Mouse (Mus musculus) neural tube, embryonic 13.5 days (tissue): ENCODE data around the gene Vamp3. TPM values are rescaled to one million over a fixed set of nuclear protein-coding genes. Genes with fewer than 3 reads are reported as not detected.
"Not testable (repeated sequence)": the region's sequence is repeated elsewhere in the genome, so short reads cannot be mapped to it uniquely, and the experiment has no call there.

Experiments
- ATAC-seq: fragments of 200-750 bp; cut with Nextera tagmentation; 2 replicates; pipeline ENCODE4 v1.8.0; 2017; ENCODE audit warnings: low read depth, mild to moderate bottlenecking, moderate TSS enrichment, moderate library complexity
- H3K27ac ChIP-seq: fragments of 300-500 bp; sonication (generic); replicated peaks from 2 replicates; pipeline ENCODE4 v1.5.1; 2015; ENCODE audit warnings: moderate library complexity, mild to moderate bottlenecking, inconsistent platforms
- H3K27me3 ChIP-seq: fragments of 300-500 bp; sonication (generic); 2 replicates; pipeline ENCODE4 v1.6.1; 2015; ENCODE audit warnings: mild to moderate bottlenecking, inconsistent platforms
- H3K36me3 ChIP-seq: fragments of 300-500 bp; sonication (generic); 2 replicates; pipeline ENCODE4 v1.6.1; 2015; ENCODE audit warnings: mild to moderate bottlenecking, inconsistent platforms
- H3K4me1 ChIP-seq: fragments of 300-500 bp; sonication (generic); replicated peaks from 2 replicates; pipeline ENCODE4 v1.6.1; 2015; ENCODE audit warnings: inconsistent platforms
- H3K4me2 ChIP-seq: fragments of 300-500 bp; sonication (generic); 2 replicates; pipeline ENCODE4 v1.6.1; 2015; ENCODE audit warnings: inconsistent platforms, mild to moderate bottlenecking, moderate library complexity
- H3K4me3 ChIP-seq: fragments of 300-500 bp; sonication (generic); 2 replicates; pipeline ENCODE4 v1.5.1; 2015; ENCODE audit warnings: mild to moderate bottlenecking, inconsistent platforms
- H3K9ac ChIP-seq: fragments of 300-500 bp; sonication (generic); 2 replicates; pipeline ENCODE4 v1.6.1; 2015; ENCODE audit warnings: moderate library complexity, mild to moderate bottlenecking, inconsistent platforms
- H3K9me3 ChIP-seq: fragments of 300-500 bp; sonication (generic); 2 replicates; pipeline ENCODE4 v1.6.1; 2016; ENCODE audit warnings: inconsistent platforms
- WGBS: fragments of 180-500 bp; shearing (Covaris S2); methylation state at CpG from one replicate; pipeline ENCODE4 v1.1.7; 2015; 5-methylcytosine and 5-hydroxymethylcytosine counted together
- polyA plus RNA-seq: library from polyadenylated mRNA; unstranded; fragments of >200 nt; fragmentation: Nextera tagmentation; extraction: Ambion mirVana; gene quantifications from 2 replicates; pipeline ENCODE4 v1.2.1, GENCODE M21; 2015

Gene Vamp3
- polyA plus RNA-seq, 1 experiment from 2014 or later, result 55.6 TPM

DNA sequence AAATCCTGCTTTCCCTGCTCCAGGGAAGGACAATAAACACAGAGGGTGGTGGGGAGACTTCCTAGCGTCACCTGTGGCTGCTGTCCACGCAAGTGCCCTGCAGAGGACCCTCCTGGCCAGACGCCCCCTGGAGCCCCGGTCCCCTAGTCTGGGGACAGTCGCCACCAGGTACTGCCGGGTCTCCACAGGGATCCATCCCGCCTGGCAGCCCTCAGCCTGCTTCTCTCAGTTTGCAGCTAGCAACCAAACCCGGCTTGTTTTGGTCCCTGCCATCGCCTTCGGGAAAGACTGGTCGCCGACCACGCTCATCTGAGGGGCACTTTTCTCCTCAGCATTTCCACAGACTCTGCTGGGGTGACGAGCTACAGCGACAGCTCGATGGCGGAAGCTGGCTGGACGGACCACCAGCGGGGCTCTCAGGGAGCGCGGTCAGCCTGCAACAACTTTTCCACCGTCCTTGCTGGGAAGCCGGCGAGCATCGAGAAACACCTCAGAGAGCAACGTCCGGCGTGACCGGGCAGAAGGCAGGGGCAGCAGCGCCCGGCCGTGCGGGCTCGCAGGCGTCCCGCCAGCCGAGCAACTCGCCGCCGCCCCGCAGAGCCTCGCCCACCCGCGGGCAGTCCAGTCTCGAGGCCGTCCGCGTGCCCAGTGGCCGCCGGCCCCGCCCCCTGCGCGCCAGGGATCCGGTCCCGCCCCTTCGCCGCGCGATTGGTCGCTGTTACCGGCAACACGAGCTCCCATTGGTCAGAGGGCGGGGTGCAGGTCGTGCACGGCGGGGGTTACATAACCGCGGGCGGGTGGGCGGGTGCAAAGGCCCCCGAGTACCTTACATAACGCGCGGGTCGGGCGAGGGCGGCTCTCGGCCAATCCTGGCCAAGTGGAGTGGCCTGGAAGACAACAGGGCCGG, 13.5 kb downstream of the Vamp3 start, which contains the start of gene Per3:
TSS of gene Per3 (minus strand) at position 629 of the 907 bp plus-strand sequence.
- Histone ChIP-seq H3K4me1 (peaks cover 16% of the 10 kb centered on the region), H3K4me3 (peak within 1 kb of the TSS; percentile 62), H3K27ac (peak within 1 kb of the TSS; percentile 62; the same call in 1 of the 2 replicates), H3K27me3 (peaks cover 13% of the 10 kb centered on the region), H3K9me3 (no peaks in the 10 kb centered on the region), H3K9ac (peak within 1 kb of the TSS; percentile 70), H3K4me2 (peak within 1 kb of the TSS; percentile 97), H3K36me3 (peaks cover 27% of the 10 kb centered on the region)
- 1% methylated on average over 79 of the region's 79 CpGs for WGBS
- peak; percentile 96 for ATAC-seq

DNA sequence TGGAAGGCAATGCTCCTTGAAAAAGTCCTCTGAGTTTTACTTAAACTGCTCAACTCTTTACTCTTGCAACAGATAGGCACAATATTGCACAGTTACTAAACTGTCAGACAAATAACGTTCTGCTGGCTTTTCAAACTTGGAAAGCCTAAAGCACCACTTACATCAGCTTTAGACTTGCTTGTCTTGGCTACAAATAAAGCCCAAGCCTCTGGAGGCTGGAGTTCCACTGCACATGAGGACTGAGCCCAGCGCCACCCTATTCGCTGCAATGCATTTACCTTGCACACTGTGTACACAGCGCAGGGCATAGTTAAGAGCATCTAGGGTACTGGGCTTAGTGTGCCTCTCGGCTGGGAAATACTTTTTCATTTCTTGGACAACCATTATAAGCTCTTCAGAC, 14.5 kb downstream of the Vamp3 start:
- peak overlapping the region; percentile 62 for H3K4me3 ChIP-seq
- WGBS, result 21% methylated on average over 5 of the region's 5 CpGs

DNA sequence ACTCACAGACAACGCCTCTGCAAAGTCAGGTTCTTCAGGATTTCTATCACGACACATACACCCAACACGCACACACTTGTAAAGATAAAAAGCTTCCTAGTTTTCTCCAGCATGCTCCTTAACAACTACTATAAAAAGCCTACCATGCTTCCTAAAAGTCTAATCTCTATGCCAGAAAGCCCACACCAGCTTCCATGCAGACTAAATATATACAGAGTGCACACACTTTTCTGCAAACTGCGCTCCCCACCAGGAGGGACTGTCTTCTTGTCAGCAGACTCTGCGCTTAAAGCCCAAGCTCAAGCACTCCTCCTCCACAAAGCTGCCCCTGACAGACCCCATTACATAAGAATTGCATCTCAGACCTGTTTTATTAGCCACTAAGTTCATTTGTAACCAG, 16.3 kb downstream of the Vamp3 start:
- ATAC-seq, result no peak
- WGBS, result 81% methylated on average over 5 of the region's 5 CpGs
- Histone ChIP-seq H3K4me3 (no peak overlapping the region), H3K4me1 (peaks cover 16% of the 10 kb centered on the region), H3K27me3 (peaks cover 13% of the 10 kb centered on the region), H3K27ac (no peak overlapping the region), H3K9me3 (no peaks in the 10 kb centered on the region), H3K4me2 (no peak overlapping the region), H3K9ac (no peak overlapping the region), H3K36me3 (peaks cover under 1% of the 10 kb centered on the region)

More for the DNA sequence above, 14.5 kb downstream of the Vamp3 start:
- Histone ChIP-seq H3K36me3 (peaks cover 17% of the 10 kb centered on the region), H3K27ac (no peak overlapping the region), H3K4me1 (peaks cover 16% of the 10 kb centered on the region), H3K9ac (0 out of 2 replicates have a peak overlapping the region, but pooled peaks have one; percentile 17), H3K4me2 (peak overlapping the region; percentile 97), H3K27me3 (peaks cover 13% of the 10 kb centered on the region), H3K9me3 (no peaks in the 10 kb centered on the region)
- no peak for ATAC-seq

DNA sequence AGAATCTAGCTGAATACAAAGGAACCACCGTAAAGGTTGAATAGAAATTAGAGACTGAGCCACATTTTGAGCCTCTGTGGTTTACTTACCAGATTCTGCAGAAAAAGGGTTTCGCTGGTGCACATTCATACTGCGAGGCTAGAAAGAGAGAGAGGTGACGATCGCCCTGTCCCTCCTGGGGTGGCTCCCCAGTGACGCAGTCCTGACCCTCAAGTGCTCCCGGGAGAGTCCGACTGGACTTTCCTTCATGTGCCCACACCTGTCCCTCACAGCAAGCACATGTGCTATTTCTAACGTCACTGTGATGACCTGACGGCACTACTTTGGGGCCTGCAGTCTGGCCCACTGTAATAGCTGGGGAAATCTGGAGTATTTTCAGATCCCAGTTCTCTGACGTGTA, 20.0 kb downstream of the Vamp3 start:
- Histone ChIP-seq H3K27me3 (peaks cover 4% of the 10 kb centered on the region; the same call in 1 of the 2 replicates), H3K9ac (no peak overlapping the region), H3K4me2 (no peak overlapping the region), H3K9me3 (no peaks in the 10 kb centered on the region), H3K4me1 (no peaks in the 10 kb centered on the region), H3K4me3 (no peak overlapping the region), H3K27ac (no peak overlapping the region), H3K36me3 (no peaks in the 10 kb centered on the region)
- no peak for ATAC-seq
- WGBS, result 91% methylated on average over 11 of the region's 11 CpGs

DNA sequence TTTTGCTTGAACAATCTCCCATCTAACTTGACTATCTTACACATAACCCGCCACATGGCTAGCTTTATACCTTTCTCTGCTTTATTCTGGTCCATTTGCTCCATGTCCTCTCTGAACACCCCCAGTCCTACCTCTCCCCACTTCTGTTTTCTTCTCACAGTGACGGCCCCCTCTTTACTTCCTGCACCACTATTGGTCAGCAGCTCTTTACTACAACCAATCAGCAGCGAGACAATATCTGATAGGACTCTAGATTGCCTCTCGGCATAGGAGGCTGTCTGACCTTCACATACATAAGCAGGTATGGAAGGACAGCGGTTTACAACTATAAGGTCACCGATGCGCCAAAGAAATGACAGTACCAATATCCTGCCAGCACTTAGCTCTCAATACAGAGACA, 21.2 kb downstream of the Vamp3 start:
- H3K27me3 ChIP-seq, result no peaks in the 10 kb centered on the region
- H3K9me3 ChIP-seq, result no peaks in the 10 kb centered on the region
- 93% methylated on average over 7 of the region's 7 CpGs for WGBS
- no peaks in the 10 kb centered on the region for H3K4me1 ChIP-seq
- no peak for ATAC-seq
- H3K27ac ChIP-seq, result no peak overlapping the region
- no peaks in the 10 kb centered on the region for H3K36me3 ChIP-seq
- H3K4me2 ChIP-seq, result no peak overlapping the region
- H3K9ac ChIP-seq, result no peak overlapping the region
- H3K4me3 ChIP-seq, result no peak overlapping the region

DNA sequence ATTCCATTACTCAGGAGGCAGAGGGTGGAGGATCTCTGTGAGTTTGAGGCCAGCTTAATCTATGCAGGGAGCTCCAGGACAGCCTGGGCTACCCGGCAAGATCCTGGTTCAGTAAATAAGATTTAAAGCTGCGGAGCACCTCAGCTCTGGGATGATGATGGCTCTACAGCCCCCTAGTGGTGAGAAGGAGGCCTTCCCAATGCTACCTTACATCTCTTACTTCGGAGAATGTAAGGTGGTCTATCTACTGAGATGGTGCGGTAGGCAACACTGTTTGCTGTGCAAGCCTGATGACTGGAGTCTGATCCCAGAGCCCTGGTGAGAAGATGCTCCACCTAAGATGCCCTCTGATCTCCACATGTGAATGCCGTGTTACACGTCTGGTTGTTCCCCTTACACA, 30.8 kb downstream of the Vamp3 start:
- no peaks in the 10 kb centered on the region for H3K9me3 ChIP-seq
- H3K4me1 ChIP-seq, result no peaks in the 10 kb centered on the region
- H3K27ac ChIP-seq, result no peak overlapping the region
- no peaks in the 10 kb centered on the region for H3K27me3 ChIP-seq
- peak; percentile 43; the same call in 1 of the 2 replicates for ATAC-seq
- H3K4me3 ChIP-seq, result no peak overlapping the region
- no peak overlapping the region for H3K4me2 ChIP-seq
- peaks cover 9% of the 10 kb centered on the region; the same call in 1 of the 2 replicates for H3K36me3 ChIP-seq
- 46% methylated on average over 6 of the region's 6 CpGs for WGBS
- no peak overlapping the region for H3K9ac ChIP-seq

DNA sequence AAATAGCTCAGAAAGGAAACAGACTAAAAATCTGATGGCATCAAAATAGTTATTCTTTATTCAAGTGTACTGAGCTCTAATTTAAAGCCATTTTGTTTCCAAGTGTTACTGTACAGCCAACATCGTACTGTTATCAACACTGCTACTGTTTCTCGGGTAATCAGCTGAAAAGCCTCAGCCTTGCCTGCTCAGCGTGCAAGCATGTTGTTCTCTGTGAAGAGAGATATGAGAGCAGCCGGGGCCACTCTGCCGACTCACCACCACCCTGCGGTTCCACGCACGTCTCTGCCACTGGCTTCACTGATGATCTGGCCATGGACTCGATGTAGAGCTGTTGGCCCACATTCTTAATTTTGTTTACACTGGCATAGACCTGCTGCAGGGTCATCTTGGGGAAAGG, 33.6 kb downstream of the Vamp3 start:
- no peaks in the 10 kb centered on the region for H3K4me1 ChIP-seq
- H3K27ac ChIP-seq, result no peak overlapping the region
- peaks cover 9% of the 10 kb centered on the region; the same call in 1 of the 2 replicates for H3K36me3 ChIP-seq
- no peak overlapping the region for H3K9ac ChIP-seq
- no peaks in the 10 kb centered on the region for H3K9me3 ChIP-seq
- no peaks in the 10 kb centered on the region for H3K27me3 ChIP-seq
- WGBS, result 94% methylated on average over 9 of the region's 9 CpGs
- no peak overlapping the region for H3K4me3 ChIP-seq
- no peak for ATAC-seq
- no peak overlapping the region for H3K4me2 ChIP-seq

DNA sequence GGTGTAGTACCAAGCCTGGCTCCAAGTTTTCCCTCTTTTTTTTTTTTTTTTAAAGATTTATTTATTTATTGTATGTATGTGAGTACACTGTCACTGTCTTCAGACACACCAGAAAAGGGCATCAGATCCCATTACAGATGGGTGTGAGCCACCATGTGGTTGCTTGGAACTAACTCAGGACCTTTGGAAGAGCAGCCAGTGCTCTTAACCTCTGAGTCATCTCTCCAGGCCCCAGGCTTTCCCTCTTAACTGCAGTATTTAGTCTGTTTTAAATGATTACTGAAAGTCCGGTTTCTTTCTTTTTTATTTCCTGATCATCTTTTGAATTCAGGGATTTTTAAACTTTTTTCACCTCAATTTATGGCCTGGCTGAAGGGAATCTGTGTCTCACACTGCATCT, 40.4 kb downstream of the Vamp3 start:
- ATAC-seq, H3K4me2 ChIP-seq, H3K9me3 ChIP-seq, H3K4me3 ChIP-seq, H3K9ac ChIP-seq, H3K4me1 ChIP-seq, H3K27ac ChIP-seq, H3K27me3 ChIP-seq: not testable (repeated sequence)
- H3K36me3 ChIP-seq, result peaks cover 38% of the 10 kb centered on the region
- WGBS, result 91% methylated on average over 1 of the region's 1 CpGs

DNA sequence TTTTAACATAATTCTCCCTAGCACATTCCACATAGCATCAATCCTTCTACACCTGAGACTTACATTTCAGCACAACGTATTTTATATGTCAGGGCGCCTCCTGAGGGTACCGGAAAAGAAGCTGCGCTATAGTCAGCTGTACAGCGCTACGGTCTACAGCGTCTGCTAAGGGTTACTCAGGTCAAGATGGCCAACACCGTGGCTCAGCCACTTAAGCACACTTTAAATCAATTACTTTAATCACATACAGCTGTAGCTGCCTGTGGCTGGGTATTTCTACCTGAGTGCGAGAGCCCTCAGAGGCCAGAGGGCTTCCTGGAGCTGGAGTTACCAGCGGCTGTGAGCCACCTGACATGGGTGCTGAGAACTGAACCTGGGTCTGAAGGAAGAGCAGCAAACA, 41.8 kb downstream of the Vamp3 start:
- no peaks in the 10 kb centered on the region for H3K27me3 ChIP-seq
- no peak overlapping the region for H3K4me3 ChIP-seq
- H3K27ac ChIP-seq, result no peak overlapping the region
- WGBS, result 84% methylated on average over 10 of the region's 10 CpGs
- no peak overlapping the region for H3K9ac ChIP-seq
- no peak for ATAC-seq
- H3K9me3 ChIP-seq, result no peaks in the 10 kb centered on the region
- H3K4me2 ChIP-seq, result no peak overlapping the region
- H3K4me1 ChIP-seq, result no peaks in the 10 kb centered on the region
- H3K36me3 ChIP-seq, result peaks cover 41% of the 10 kb centered on the region

DNA sequence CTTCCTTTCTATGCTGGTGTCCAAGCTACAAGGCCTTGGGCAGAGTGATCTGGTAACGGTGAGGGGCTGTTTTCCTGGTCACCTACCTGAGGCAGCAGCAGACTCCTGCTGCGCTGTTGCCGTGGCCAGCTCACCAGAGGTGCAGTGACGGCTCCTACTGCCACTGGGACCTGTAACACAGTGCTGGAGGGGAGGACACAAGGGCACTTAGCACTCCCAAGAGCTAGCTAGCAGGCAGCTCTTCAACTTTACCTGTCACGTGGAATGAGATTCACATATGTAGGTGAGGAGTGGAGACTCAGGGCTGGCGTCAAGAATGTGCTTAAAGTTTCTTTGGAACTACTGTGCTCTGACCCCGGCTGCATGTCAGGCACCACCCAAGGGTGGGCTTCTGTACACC, 47.4 kb downstream of the Vamp3 start:
- WGBS, result 91% methylated on average over 7 of the region's 7 CpGs
- Histone ChIP-seq H3K4me1 (no peaks in the 10 kb centered on the region), H3K4me3 (no peak overlapping the region), H3K9ac (no peak overlapping the region), H3K9me3 (no peaks in the 10 kb centered on the region), H3K4me2 (no peak overlapping the region), H3K27ac (no peak overlapping the region), H3K36me3 (peaks cover 20% of the 10 kb centered on the region), H3K27me3 (no peaks in the 10 kb centered on the region)
- no peak for ATAC-seq

DNA sequence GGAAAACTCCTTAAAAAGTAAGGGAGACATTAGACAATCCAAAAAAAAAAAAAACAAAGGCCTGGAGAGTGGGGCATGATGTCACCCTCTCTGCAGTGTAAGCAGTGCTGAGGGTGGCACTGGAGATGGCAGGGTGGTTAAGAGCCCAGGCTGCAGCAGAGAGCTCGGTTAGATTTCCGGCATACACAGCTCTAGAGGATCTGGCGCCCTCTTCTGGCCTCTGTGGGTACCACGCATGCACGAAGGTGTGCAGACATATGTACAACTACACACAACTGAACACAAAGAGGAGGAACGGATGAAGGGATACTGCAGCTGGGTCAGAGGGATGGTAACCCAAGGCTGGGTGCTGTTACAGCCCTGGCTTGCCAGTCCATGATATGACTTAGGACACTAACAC, 50.8 kb downstream of the Vamp3 start:
- Histone ChIP-seq H3K4me1 (no peaks in the 10 kb centered on the region), H3K27me3 (no peaks in the 10 kb centered on the region), H3K4me2 (no peak overlapping the region), H3K9ac (no peak overlapping the region), H3K9me3 (no peaks in the 10 kb centered on the region), H3K27ac (no peak overlapping the region), H3K4me3 (no peak overlapping the region), H3K36me3 (peaks cover 8% of the 10 kb centered on the region; the same call in 1 of the 2 replicates)
- 55% methylated on average over 6 of the region's 6 CpGs for WGBS
- no peak for ATAC-seq

DNA sequence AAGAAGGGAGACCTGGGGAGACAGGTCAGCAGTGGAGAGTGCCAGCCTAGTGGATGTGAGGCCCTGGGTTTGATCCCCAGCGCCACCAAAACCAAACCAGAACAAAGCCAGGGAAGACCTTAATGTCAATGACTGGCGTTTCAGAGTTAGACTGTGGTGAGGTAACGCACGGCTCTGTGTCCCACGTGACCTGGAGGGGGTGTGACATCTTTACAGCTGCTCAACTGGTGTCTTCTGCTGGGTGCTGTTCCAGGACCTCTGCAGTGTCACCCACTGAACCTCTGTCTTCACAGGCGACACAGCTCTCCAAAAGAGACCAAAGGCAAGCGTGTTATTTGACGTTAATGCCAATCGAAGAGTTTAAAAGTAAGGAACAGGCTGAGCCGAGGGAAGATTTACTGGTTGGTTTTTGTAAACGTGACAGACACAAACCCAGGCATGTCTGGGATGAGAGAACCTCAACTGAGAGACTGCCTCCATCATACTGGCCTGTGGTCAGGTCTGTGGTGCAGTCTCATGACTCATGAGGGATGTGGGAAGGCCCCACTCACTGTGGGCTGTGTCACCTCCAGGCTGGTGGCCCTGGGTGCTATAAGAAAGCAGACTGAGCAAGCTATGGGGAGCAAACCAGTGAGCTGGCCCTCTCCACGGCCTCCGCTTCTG, 52.0 kb downstream of the Vamp3 start:
- Histone ChIP-seq H3K9me3 (no peaks in the 10 kb centered on the region), H3K4me1 (no peaks in the 10 kb centered on the region; the same call in 1 of the 2 replicates), H3K9ac (no peak overlapping the region), H3K36me3 (peaks cover 7% of the 10 kb centered on the region; the same call in 1 of the 2 replicates), H3K27me3 (no peaks in the 10 kb centered on the region), H3K4me2 (no peak overlapping the region), H3K4me3 (no peak overlapping the region), H3K27ac (no peak overlapping the region)
- no peak for ATAC-seq
- 90% methylated on average over 13 of the region's 13 CpGs for WGBS
